In the genomic region with DNA sequence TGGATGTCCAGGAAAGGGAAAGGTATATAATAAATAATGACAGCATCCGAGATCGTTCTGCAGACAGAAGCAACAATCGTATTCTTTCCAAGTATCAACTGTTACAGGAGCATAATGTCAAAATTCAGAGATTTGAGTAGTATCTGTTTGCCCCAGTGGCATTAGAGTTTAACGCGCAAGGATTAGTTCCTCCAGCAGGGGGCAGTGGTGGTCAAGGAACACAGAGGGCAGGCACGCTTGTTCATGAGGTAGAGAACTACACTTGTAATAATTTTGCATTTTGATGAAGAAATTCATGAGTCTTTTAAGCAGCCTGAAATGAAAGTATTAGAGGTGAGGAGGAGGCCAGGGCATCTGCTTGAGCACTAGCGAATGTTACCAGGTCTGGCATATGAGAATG, we compare ENCODE assay signal across 8 mouse cellular contexts. TPM values are rescaled to one million over a fixed set of nuclear protein-coding genes. Genes with fewer than 3 reads are reported as not detected.
DNase-seq lines count a peak whose midpoint lies in the region; ATAC-seq and TF ChIP-seq lines count a peak whose summit lies in the region.
"Had no signal": no experiment of that assay in that cellular context is flagged by ENCODE, and none has a peak within 500 bp of the region (broad histone marks: within the 10 kb centered on the region; RNA-seq: fewer than 3 reads in every experiment).

No protein-coding gene starts in this region.

- no peaks in the 10 kb centered on the region for H3K4me1 ChIP-seq in G1E (ENCODE audit: insufficient read depth, low read depth, low read length)
- no peaks in the 10 kb centered on the region for H3K4me1 ChIP-seq in embryonic facial prominence, embryonic 10.5 days
- H3K4me1 ChIP-seq in midbrain, embryonic 13.5 days (replicated peaks): no peaks in the 10 kb centered on the region
- H3K4me1 ChIP-seq: limb, embryonic 12.5 days had no signal

- no peak overlapping the region for H3K27ac ChIP-seq in embryonic facial prominence, embryonic 10.5 days (replicated peaks)
- H3K27ac ChIP-seq in midbrain, embryonic 13.5 days: no peak overlapping the region
- H3K27ac ChIP-seq: limb, embryonic 12.5 days had no signal

- WGBS in embryonic facial prominence, embryonic 10.5 days: 10% methylated on average over 7 of the region's 7 CpGs
- WGBS in midbrain, embryonic 13.5 days: 7% methylated on average over 7 of the region's 7 CpGs

- peak; percentile 86 for TF ChIP-seq CTCF in G1E (IDR thresholded peaks at IDR 0.05; ENCODE audit: low read depth, low read length)

- no peak overlapping the region for H3K9ac ChIP-seq in midbrain, embryonic 13.5 days (replicated peaks)
- H3K9ac ChIP-seq: limb, embryonic 12.5 days had no signal

- peak; percentile 30 for DNase-seq in G1E (ENCODE audit: low spot score)
- peak; percentile 92 for DNase-seq in adrenal gland, postnatal 10 days
- DNase-seq in embryonic facial prominence, embryonic 10.5 days (ENCODE audit: low spot score): peak; percentile 87
- peak; percentile 84 to 91 for DNase-seq in heart, postnatal 36 days
- DNase-seq in left cerebral cortex, adult 18-20 months (ENCODE audit: low spot score in 2 of 2): peak; percentile 81 to 90
- peak; percentile 65 to 87 for DNase-seq in spleen, postnatal 10 days (ENCODE audit: low spot score in 2 of 2)

- intact Hi-C loops in heart, postnatal 36 days (cut with DNase I): loop anchor here (1.0 to 5.0 kb wide), 4 partner anchors 62 to 676 kb away; no protein-coding TSS in a partner anchor

- no peak for ATAC-seq in G1E (ENCODE audit: extremely low read depth, insufficient number of reproducible peaks, low FRiP score, poor library complexity, severe bottlenecking)
- peak; percentile 40; the same call in 1 of the 2 replicates for ATAC-seq in midbrain, embryonic 13.5 days

- H3K4me3 ChIP-seq in G1E (ENCODE audit: low read depth, low read length): no peak overlapping the region
- H3K4me3 ChIP-seq in embryonic facial prominence, embryonic 10.5 days: no peak overlapping the region
- no peak overlapping the region for H3K4me3 ChIP-seq in midbrain, embryonic 13.5 days (replicated peaks)
- H3K4me3 ChIP-seq: limb, embryonic 12.5 days had no signal

- H3K27me3 ChIP-seq in G1E (ENCODE audit: insufficient read depth, low read length): peaks cover 5% of the 10 kb centered on the region; the same call in 1 of the 2 replicates
- no peaks in the 10 kb centered on the region for H3K27me3 ChIP-seq in embryonic facial prominence, embryonic 10.5 days (replicated peaks; ENCODE audit: low read depth, poor library complexity, severe bottlenecking)
- no peaks in the 10 kb centered on the region for H3K27me3 ChIP-seq in midbrain, embryonic 13.5 days
- H3K27me3 ChIP-seq: limb, embryonic 12.5 days had no signal

- no peak overlapping the region for H3K4me2 ChIP-seq in midbrain, embryonic 13.5 days (replicated peaks)
- H3K4me2 ChIP-seq: limb, embryonic 12.5 days had no signal

- H3K9me3 ChIP-seq in G1E (replicated peaks): no peaks in the 10 kb centered on the region
- H3K9me3 ChIP-seq in embryonic facial prominence, embryonic 10.5 days: no peaks in the 10 kb centered on the region
- H3K9me3 ChIP-seq in midbrain, embryonic 13.5 days: no peaks in the 10 kb centered on the region
- H3K9me3 ChIP-seq: limb, embryonic 12.5 days had no signal

- no peaks in the 10 kb centered on the region for H3K36me3 ChIP-seq in G1E (replicated peaks)
- no peaks in the 10 kb centered on the region for H3K36me3 ChIP-seq in embryonic facial prominence, embryonic 10.5 days (replicated peaks)
- no peaks in the 10 kb centered on the region for H3K36me3 ChIP-seq in midbrain, embryonic 13.5 days
- H3K36me3 ChIP-seq: limb, embryonic 12.5 days had no signal

RNA-seq across cellular contexts. Expression of a gene that starts 15.6 kb away (rescaled TPM):
- total RNA-seq in G1E (2014; fragmentation: Nextera tagmentation): 0.53 TPM in 1 of 2 replicates, not detected in the other
- total RNA-seq in G1E (2017): 0.11 and 0.12 TPM in 2 replicates
- polyA plus RNA-seq in G1E (2012): not detected in 2 replicates
- 1 to 10 TPM; 1.1 to 2.0 TPM for total RNA-seq in adrenal gland, postnatal 10 days (2021)
- polyA plus RNA-seq in embryonic facial prominence, embryonic 10.5 days (2016; fragmentation: Nextera tagmentation; extraction: Ambion mirVana): 0.96 and 1.5 TPM in 2 replicates
- total RNA-seq in heart, postnatal 36 days (2021): under 1 TPM; 0.22 TPM
- total RNA-seq in left cerebral cortex, adult 18-20 months (2021): 10 to 100 TPM; 57.3 to 57.4 TPM
- 7.2 and 9.3 TPM in 2 replicates for polyA plus RNA-seq in midbrain, embryonic 13.5 days (2015; fragmentation: Nextera tagmentation; extraction: Ambion mirVana)

Comparison
In these comparisons a context has a peak if more than half of its experiments do, and no peak if none do; other contexts are left out.
1. DNase-seq: peak in every context shown above with its lines; median percentile 92 in adrenal gland, postnatal 10 days; 88 in heart, postnatal 36 days; 87 in embryonic facial prominence, embryonic 10.5 days; 86 in left cerebral cortex, adult 18-20 months; 76 in spleen, postnatal 10 days; 30 in G1E.
2. RNA of a gene that starts 15.6 kb away (total RNA-seq): 57.3 to 57.4 TPM in left cerebral cortex, adult 18-20 months; 1.1 to 2.0 TPM in adrenal gland, postnatal 10 days, 0.11 to 0.53 TPM in G1E and 0.22 TPM in heart, postnatal 36 days; every median in the first group is over 10 times any median in the second.